Mouse (Mus musculus): ENCODE results near the gene Slc39a2.
"Not testable (repeated sequence)": the region's sequence is repeated elsewhere in the genome, so short reads cannot be mapped to it uniquely, and the experiment has no call there.

Gene Slc39a2

DNA sequence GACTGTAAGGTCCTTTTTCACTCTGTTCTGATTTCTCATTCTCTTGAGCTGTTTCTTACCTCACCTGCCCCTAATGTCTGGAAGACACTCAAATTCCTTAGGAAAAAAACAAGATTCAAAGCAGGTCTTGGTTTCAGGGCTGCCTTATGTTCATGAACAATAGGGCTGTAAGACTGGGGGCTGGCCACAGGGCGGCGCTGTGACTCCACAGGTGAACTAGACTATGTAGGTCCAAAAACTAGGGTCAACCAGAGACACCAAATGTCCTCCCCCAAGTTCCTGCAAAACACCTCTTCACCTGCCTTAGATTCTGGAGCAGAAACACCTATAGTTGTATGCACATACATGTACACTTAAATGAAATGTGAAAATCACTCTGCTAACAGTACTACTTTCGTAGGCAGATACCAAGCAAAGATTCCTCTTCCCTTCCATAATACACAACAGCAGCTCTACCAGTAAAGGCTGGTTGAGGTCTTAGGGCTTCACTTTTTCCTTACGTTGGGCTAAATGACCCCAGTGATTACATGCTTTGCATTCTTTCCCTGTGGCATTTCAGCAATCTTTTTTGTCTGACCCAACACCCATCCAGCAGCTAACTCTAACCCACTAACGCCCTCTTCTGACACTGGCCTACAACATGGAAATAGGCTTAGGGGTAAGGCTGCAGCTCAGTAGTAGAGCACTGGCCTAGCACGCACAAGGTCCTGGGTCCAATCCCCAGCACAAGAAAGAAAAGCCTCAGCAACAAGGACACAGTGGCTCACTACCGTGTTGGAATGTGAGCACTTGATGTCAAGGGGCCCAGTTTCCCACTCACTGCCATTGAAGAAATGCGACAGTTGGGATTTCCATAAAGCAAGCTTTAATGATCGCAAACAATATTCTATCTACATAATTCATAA lies 10.4 kb downstream of the Slc39a2 start:
- peak; percentile 61 to 86 for DNase-seq (ENCODE audit: low spot score in 2 of 2)

DNA sequence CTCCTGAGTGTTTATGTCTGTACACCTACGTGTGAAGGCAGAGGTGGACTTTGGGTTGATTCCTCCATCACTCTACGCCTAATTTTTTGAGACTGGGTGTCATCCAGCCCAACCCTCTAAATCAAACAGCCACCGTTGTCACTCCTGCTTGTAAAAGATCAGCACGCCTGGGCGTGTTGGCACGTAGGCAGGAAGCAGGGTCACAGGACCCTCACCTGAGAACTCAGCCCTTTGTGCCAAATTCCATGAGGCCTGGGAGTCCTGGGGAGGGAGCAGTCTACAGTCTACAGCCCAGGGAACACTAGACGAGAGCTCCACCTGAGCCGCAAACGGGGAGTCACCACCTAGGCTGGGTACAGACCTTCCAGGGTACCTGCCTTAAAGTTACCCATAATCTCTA lies 11.1 kb downstream of the Slc39a2 start:
- no peak for DNase-seq (ENCODE audit: low spot score in 2 of 2)

DNA sequence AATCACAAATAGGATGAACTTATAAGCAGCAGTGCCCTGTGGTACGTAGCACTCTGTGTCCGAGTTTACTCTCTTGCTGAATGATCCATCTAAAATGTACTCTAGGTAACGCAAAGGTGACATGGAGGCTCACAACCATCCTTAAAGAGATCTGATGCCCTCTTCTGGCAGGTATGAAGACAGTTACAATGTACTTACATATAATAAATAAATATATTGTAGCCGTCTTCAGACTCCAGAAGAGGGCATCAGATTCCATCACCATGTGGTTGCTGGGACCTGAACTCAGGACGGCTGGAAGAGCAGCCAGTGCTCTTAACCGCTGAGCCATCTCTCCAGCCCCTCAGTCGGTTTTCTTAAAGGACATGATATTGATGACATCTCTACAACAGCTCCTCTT lies 12.0 kb downstream of the Slc39a2 start:
- DNase-seq (ENCODE audit: low spot score in 2 of 2): no peak

DNA sequence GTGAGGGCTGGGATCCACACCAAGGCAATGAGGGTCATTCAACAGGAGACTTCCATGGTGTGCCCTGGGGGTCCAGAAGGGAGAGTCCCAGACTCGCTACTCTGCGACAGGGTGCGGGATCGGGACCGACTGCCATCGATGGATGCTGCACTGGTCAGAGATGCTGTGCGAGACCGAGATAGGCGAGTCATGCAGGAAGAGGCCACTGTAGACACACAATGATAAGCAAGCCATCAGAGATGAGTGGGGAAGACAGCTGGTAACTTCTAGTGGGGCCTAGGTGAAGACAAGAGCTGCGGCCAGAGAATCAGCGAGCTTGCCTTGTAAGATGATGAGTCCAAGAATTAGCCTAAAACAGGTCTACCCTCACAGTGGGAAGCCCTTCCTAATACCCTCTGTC lies 13.4 kb downstream of the Slc39a2 start:
- DNase-seq (ENCODE audit: low spot score in 2 of 2): no peak

DNA sequence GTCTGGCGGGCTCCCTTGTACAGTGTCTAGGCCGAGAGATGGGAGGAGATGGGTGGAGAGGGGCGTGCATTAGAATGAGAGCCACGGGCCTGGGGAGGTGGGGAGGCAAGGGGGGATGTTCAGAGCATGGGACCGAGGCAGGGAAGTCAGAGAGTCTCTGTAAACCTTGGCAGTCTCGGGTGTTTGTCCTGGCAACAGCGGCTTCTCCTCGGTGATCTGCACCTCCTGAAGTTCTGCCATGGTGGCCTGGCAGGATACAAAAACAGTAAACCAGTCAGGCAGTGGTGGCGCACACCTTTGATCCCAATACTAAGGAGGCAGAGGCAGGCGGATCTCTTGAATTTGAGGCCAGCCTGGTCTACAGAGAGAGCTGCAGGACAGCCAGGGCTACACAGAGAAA lies 18.6 kb downstream of the Slc39a2 start:
- no peak for DNase-seq (ENCODE audit: low spot score in 2 of 2)

DNA sequence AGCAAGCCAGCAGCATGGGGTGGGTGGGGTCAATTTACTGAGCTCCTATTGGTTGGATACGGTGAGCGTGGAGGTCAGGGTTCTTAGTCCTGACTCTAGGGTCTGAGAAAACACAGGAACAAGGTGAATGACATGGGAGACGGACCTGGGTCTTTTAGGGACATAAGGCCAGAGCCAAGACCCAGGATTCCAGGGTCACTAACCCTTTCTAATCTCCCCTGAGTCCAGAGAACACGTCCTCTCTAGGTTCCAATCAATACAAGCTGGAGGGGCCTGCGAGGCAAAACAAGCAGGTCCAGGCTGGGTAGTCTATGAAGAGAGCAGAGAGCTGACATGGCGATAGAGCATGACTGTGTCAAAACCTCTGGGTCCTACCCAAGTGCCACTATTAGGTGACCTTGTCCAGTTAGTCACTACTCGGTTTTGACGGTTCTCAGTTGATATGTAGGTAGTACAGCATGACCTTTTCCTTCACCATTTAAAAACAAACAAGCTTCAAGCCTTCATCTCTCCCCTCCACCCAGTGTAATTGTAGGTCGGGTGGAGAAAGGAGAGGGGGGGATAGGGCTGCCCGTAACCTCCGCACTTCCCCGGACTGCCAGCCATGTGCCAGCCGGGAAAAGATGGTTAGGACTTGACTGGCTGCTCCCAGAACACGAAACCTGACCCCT lies 19.8 kb downstream of the Slc39a2 start:
- DNase-seq (ENCODE audit: low spot score in 2 of 2): no peak

DNA sequence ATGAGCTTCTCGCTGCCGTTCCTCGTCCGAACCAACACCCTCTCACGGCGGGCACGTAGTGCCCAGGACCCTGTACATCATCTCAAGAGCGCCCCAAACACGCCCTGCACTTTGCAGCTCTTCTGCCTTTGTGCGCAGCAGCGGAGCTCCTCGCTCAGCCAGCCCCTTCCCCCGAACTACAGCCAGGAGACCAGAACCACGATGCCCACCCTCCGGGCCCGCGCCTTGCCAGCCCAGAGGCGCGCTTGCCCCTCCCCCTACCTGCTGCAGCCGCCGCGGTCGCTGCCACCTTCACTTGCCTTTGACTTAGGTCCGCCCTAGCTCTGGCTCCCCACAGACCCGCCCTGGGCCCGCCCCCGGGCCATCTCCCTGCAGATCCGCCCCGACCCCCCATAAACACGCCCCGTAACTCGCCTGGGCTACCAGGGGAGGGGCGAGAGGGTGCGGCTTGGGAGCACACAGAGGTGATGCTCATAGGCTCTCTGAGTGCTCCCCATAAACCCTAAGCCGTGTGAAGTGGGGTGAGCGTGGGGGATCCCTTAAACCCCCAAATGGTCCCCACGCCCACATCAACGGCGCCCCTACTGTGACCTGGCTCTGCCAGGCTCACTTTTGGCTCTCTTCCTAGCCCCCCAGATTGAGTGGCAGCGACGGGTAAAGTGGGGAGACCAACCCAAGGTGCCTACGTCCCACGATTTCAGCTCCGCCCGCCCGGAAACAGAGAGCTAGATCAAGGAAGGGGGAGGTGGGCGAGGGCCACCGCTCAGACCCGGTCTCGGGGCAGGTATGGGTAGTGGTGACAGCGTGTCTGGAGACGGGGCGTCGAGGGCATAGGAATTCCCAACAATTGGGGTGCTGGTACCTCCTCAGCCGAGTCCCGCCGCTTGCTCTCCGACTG lies 20.6 kb downstream of the Slc39a2 start:
- peak; percentile 38 to 74 for DNase-seq (ENCODE audit: low spot score in 2 of 2)

DNA sequence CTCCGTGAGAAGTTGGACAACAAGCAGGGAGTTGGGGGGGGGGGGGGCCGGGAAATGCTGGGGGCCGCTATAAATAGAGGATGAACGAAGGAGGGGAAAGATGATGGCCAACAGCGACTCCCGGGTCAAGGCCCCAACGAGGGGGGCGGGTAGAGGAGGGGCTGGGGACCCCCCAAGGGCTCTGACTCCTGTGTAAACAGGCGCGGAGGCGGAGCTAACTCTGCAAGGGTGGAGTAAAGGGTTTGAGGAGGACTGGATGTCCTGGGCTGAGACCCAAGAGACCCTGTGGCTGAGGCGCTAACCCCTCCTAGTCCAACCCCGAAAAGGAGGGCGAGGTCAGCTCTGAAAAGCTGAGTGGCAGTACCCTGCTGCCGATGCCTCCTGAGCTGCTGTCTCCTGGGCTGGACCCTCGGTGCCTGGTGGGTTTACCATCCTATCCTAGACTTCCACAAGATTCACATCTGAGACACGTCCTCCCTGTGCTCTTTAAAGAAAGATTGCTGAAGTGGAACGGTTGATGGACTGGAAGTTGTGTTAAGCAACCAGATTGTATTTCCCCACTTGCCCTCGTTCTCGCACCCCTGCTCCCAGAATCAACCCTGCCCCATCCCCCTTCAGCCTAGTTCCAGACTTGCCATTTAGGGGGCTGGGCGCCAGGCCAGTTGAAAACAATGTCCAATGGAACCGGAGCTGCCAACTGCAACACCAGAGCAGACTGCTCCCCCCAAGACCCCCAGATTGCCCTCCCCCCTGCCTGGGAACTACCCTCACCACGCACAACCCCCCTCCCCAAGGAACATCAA lies 21.5 kb downstream of the Slc39a2 start, which contains the start of gene Ndrg2:
Ndrg2 (minus strand) TSS at position 199 of the 803 bp plus-strand sequence.
- DNase-seq (ENCODE audit: low spot score in 2 of 2): peak in 1 of 2 experiments; percentile 44

DNA sequence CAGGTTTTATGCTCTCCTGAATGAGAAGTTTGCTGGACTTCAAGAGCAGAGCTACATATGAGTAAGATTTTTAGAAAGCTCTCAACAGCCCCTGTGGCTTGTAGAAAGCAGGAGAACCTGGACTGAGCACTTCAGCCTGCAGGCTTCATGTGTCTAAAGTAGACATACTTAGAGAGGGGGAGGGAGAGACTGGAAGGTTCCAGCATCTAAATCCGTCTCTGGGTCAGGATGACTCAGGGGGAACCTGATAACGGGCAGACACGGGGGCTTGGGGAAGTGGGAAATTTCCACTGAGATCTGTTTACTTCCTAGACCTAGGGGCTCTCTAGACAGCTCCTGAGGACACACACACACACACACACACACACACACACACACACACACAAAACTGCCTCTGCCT lies 22.3 kb downstream of the Slc39a2 start:
- DNase-seq (ENCODE audit: low spot score in 2 of 2): no peak

DNA sequence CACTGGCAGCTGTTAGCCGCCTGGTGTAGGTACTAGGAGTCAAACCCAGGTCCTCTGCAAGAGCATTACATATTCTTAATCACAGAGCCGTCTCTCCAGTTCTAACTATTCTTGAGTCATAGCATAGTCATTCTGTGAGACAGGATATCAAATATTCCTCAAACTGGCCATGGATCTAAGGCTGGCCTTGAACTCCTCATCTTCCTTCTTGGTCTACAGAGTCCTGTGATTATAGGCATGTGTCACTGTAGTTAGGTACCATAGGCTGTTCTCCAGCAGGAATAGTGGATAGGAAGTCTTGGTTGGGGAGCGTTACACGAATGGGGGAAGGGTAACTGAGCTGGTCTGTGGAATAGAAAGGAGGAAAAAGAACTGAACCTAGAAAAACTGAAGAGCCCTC lies 23.9 kb downstream of the Slc39a2 start:
- no peak for DNase-seq (ENCODE audit: low spot score in 2 of 2)

DNA sequence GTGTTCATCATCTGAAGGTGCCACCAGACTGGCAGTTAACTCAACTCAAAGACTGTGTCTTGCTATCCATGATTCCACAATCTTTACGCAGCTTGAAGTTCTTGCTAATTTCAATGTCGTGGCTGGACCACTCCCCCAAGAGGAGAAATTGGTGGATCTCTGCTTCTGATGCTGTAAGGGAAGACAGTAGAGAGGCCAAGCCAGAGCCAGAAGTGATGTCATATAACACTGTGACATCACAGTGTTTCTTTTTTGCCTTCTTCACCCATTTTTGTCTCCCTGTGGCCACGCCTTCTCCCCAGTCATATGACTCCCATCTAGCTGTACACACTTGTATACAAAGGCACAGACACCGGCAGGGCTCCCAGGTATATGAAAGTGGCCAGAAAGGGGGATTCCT lies 25.4 kb downstream of the Slc39a2 start, which contains the start of gene Tppp2:
Tppp2 (plus strand) TSS at position 301 of the 400 bp plus-strand sequence.
- DNase-seq (ENCODE audit: low spot score in 2 of 2): no peak

DNA sequence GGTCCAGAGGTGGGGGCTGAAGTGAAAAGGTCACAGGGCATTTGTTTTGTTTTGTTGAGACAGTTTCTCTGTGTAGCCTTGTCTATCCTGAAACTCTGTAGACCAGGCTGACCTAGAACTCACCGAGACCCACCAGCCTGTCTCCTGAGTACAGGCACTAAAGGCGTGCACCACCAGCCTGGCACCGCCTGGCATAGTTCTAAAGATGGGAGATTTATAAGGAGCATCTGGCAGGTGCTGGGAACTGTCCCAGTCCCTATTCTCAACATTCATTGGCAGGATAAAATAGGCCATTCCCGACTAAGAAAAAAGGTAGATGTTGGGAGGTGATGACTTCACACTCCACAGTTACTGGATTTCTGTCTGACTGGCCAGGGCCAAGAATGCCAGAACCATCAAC lies 26.3 kb downstream of the Slc39a2 start:
- DNase-seq (ENCODE audit: low spot score in 2 of 2): no peak

DNA sequence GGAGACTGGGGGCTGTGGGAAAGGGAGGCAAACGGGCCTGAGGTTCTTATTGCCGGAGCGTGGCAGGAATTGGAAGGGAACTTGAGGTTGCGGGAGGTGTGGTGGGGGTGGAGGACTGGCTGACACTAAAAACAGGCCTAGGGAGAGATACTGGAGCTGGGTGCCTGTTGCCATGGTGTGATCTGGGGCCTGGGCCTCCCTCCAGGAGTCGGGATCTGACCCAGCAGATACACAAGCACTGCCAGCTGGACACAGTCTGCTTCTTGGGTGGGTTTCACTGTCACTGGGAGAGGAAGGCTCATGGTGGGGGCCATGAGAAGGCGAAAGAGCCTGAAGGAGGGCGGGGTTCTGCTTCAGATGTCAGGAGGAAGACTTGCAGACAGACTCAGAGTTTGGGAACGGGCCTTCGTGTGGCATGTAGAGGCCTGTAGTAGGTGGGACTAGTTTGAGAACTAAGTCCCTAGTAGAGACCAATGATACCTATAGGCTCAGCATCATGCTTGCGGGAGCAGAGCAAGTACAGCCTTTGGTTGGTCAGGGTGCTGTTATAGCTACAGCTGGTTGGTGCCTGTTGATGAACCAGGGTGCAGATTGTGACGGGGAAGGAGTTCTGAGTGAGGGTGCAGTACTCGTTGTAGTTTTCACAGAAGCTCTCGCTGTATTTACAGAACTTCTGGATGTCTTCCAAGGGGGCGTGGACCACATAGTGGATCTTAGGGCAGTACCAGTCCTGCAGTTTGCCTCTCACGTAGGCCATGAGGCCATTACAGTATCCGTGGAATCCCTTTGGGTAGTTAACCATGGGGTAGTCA lies 29.3 kb downstream of the Slc39a2 start:
- DNase-seq (ENCODE audit: low spot score in 2 of 2): no peak

DNA sequence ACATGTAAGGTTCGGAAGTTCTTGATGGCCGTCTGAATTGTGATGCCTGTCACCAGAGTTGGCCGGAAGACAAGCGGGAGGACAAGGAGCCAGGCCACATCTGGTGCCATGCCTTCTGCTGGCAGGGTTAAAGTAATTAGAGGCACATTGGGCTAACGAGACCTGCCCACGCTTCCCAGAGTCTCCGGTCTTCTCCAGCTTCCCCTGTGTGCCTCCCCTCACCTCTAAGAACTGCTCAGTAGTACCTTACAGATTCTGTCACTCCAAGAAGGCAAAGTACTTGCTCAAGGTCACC lies 29.8 kb downstream of the Slc39a2 start, which contains the start of gene Rnase13:
Rnase13 (minus strand) TSS at position 203 of the 295 bp plus-strand sequence.
- DNase-seq (ENCODE audit: low spot score in 2 of 2): no peak

DNA sequence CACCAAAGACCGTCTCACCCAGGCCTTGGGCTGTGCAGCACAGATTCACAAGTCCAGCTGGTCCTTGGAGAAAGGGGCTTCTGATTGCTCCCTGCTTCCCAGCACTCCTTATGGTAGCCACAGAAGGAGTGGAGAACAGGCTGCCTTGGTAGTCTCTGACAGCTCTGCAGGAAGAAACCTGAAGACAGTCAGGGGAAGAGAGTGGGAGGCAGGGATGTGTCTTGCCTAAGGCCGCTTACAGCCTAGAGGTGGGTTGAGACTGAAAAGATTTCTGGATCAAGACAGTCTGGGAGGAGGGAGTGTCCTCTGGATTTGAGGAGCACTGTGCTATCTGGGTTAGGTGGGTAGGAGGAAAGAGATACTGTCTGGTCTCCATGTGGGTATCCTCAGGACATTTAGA lies 30.2 kb downstream of the Slc39a2 start:
- no peak for DNase-seq (ENCODE audit: low spot score in 2 of 2)

DNA sequence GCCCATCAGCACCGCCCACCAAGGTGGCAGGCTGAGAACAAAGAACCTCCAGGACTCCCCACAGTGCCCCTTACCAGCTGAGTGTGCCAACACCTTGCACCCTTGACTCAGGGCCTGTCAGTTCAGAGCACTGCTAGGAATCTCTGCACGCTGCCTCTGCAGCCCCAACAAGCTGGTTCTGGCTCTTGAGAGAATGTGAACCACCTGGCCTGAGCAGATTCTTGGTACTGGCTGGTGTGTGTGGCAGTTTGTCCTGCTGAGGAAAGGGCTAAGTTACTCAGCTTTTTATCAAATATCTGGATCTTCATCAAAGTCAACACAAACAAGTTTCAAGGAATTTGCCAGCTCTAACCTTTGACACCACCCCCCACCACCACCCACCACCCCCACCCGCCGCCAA lies 30.8 kb downstream of the Slc39a2 start:
- DNase-seq (ENCODE audit: low spot score in 2 of 2): no peak

DNA sequence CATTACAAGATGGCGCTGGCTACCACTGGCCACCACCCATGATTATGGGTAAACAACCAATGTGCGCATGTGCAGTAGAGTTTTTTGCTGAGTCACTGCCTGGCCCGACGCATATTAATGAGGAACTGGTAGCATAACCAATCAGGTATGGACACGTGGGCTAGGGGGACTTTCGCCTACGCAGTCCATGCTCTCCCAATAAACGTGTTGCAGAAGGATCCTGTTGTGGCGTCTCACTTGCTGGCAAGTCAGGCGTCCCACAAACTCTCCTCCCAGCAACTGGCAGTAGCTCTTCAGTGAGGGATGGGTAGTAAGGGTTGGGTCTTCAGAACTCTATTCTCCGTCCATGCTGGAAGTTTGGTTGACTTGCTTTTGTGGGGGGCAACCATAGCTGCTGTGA lies 34.2 kb downstream of the Slc39a2 start:
- DNase-seq (ENCODE audit: low spot score in 2 of 2): not testable (repeated sequence)

DNA sequence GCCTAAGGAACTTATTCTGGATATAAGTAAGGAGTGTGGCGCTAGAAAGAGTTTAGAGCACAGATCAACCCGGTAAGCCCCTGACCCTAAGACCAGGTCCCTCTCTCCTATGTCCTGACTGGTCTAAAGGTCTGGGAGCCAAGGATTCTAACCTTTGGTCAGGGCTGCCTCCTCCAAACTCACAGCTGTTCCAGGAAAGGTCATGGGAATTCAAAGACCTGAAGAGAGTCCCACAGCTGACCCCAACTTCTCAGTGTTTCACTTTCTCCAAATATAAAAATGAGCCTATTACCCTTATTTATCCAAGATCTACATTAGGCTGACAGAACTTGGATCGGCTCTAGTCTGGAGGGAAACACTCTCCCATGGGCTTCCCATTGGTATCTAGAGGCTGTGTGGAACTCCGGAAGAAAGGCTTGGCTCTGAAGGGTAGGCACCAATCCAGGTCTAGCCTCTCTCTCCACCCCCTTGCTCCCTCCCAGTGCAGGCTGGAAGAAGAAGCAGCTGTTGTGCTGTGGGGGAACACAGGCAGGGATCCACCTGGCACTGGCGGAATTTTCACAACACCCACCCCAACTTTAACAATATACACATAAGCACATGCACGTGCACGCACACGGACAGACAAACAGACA lies 36.7 kb downstream of the Slc39a2 start:
- DNase-seq (ENCODE audit: low spot score in 2 of 2): no peak

DNA sequence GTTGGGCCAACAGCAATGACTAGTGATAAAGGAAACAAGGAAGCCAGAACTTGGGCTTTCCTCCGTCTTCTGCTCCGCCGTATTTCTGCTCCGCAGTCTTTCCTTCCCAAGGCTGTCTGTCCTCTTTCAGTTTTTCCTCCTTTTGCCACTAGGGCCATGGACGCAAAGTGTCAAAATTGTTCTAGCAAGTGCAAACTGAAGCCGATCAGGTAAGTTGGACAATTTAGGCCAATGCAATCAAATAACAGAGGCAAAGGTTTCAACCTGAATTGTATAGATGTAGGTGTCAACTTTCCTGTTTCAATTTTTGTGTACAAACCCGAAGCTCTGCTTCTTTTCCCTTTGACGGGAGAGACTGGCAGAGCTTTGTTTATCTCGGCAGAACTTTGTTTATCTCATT lies 37.3 kb downstream of the Slc39a2 start:
- DNase-seq (ENCODE audit: low spot score in 2 of 2): no peak

DNA sequence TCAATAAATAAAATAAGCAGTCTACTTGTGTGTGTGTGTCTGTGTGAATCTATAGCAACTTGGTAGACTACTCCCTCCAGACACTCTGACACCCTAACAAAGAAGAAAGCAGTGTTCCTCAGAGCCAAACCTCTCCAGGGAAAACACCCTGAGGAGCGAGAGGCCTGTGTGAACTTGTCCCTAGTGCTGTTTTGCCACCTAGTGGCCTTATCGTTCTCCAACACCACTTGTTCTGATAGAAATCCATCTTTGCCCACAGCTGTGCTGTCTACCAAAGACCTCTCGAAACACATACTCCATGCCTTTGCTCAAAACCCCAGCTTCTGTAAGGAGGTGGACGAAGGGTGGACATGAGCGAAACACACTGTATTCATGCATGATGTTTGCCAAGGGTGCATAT lies 38.1 kb downstream of the Slc39a2 start:
- DNase-seq (ENCODE audit: low spot score in 2 of 2): no peak
